Mouse (Mus musculus) heart, embryonic 14.5 days (tissue): ENCODE results near the gene Dcdc2c. TPM values are rescaled to one million over a fixed set of nuclear protein-coding genes. Genes with fewer than 3 reads are reported as not detected.
A peak's percentile ranks its signal among the peaks of the same experiment; 100 is the strongest.

ENCODE experiments used
- ATAC-seq: fragments of 200-750 bp; cut with Nextera tagmentation; 2 replicates; pipeline ENCODE4 v1.8.0; 2017; ENCODE audit warnings: low read depth, moderate TSS enrichment; ENCODE audit not compliant: insufficient number of reproducible peaks, insufficient read depth, low FRiP score
- H3K27ac ChIP-seq, 2 experiments: fragments of 200-500 bp in 1 of 2; fragments of 300-500 bp in 1 of 2; sonication (generic) in 1 of 2; replicated peaks in 1 of 2; 2 replicates each; pipeline ENCODE4 v1.5.1; 2012 to 2014; ENCODE audit warnings: low read depth in 2 of 2, low read length in 2 of 2, control low read depth in 1 of 2, mild to moderate bottlenecking in 1 of 2, mixed read lengths in 1 of 2; ENCODE audit not compliant: control insufficient read depth in 1 of 2, insufficient read depth in 1 of 2
- H3K27me3 ChIP-seq: fragments of 300-500 bp; sonication (generic); 2 replicates; pipeline ENCODE4 v1.6.1; 2014; ENCODE audit warnings: mild to moderate bottlenecking, low read length, control low read depth; ENCODE audit not compliant: control insufficient read depth, insufficient read depth
- H3K36me3 ChIP-seq: fragments of 300-500 bp; sonication (generic); 2 replicates; pipeline ENCODE4 v1.6.1; 2014; ENCODE audit warnings: mild to moderate bottlenecking, control low read depth, low read length, mixed read lengths; ENCODE audit not compliant: control insufficient read depth, insufficient read depth
- H3K4me1 ChIP-seq, 2 experiments: fragments of 200-500 bp in 1 of 2; fragments of 300-500 bp in 1 of 2; sonication (generic) in 1 of 2; 2 replicates each; pipeline ENCODE4 v1.6.1; 2012 to 2014; ENCODE audit warnings: low read length in 2 of 2, control low read depth in 1 of 2, mixed read lengths in 1 of 2; ENCODE audit not compliant: control insufficient read depth in 2 of 2, insufficient read depth in 2 of 2
- H3K4me2 ChIP-seq: fragments of 300-500 bp; sonication (generic); 2 replicates; pipeline ENCODE4 v1.6.1; 2014; ENCODE audit warnings: mild to moderate bottlenecking, low read length
- H3K4me3 ChIP-seq, 2 experiments: fragments of 200-500 bp in 1 of 2; fragments of 300-500 bp in 1 of 2; sonication (generic) in 1 of 2; 2 replicates each; pipeline ENCODE4 v1.5.1; 2012 to 2014; ENCODE audit warnings: low read length in 2 of 2, mild to moderate bottlenecking in 2 of 2, control low read depth in 1 of 2, low read depth in 1 of 2, moderate library complexity in 1 of 2; ENCODE audit not compliant: control insufficient read depth in 1 of 2, insufficient read depth in 1 of 2
- H3K9ac ChIP-seq: fragments of 300-500 bp; sonication (generic); 2 replicates; pipeline ENCODE4 v1.6.1; 2014; ENCODE audit warnings: mild to moderate bottlenecking, low read length
- H3K9me3 ChIP-seq: fragments of 300-500 bp; sonication (generic); 2 replicates; pipeline ENCODE4 v1.6.1; 2016; ENCODE audit warnings: low read length, control low read depth; ENCODE audit not compliant: control insufficient read depth
- WGBS: fragments of 180-500 bp; shearing (Covaris S2); extraction: QIAGEN DNeasy Blood & Tissue Kit; methylation state at CpG from one replicate; pipeline ENCODE4 v1.1.7; 2014; 5-methylcytosine and 5-hydroxymethylcytosine counted together
- polyA plus RNA-seq: library from polyadenylated mRNA; unstranded; fragments of >200 nt; fragmentation: Nextera tagmentation; extraction: Ambion mirVana; gene quantifications from 2 replicates; pipeline ENCODE4 v1.2.1, GENCODE M21; 2014

The Dcdc2c gene
- polyA plus RNA-seq, 1 experiment from 2014 or later: not detected

DNA sequence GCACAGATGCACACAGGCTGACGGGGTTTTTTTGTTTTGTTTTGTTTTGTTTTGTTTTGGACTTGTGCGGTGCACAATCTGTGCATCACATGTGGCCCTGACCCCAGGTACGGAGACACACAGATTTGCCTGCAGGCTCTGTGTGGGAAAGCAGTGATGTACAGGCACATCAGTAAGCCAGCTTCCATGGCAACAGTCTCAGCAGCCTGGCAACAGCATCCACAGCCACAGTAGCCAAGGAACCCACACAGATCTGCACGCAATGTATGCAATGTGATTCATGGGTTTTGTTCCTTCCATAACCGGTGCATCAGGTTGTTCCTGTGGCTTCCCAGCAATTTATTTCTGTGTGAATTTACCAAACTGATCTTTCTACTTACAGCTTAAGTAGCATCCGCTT is 35.8 kb upstream of the Dcdc2c start:
- Histone ChIP-seq H3K27me3 (peaks cover 18% of the 10 kb centered on the region), H3K9me3 (no peaks in the 10 kb centered on the region), H3K4me3 (no peak overlapping the region), H3K9ac (no peak overlapping the region), H3K4me2 (no peak overlapping the region), H3K36me3 (no peaks in the 10 kb centered on the region), H3K27ac (no peak overlapping the region), H3K4me1 (peaks cover 2 to 4% of the 10 kb centered on the region in 2 experiments; a peak in 3 of 4 replicates)
- no peak for ATAC-seq
- 74% methylated on average over 6 of the region's 6 CpGs for WGBS

DNA sequence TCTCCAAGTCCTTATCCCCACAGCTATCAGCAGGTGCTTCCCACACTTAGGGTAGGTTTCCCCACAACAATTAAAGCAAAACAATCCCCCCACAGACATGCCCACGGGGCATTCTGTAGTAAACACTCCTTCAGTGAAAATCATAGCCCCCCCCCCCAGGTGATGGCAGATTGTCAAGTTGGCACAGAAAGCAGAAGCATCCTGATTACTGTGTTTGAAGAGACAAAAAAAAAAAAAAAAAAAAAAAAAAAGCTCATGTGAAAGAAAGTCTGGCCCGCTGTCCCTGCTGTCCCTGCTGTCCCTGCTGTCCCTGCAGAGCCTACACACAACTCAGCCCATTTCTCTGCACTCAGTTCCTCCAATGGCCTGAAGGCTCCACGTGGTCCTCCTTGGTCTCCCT is 31.8 kb upstream of the Dcdc2c start:
- ATAC-seq: no peak
- H3K27me3 ChIP-seq: peaks cover 13% of the 10 kb centered on the region; the same call in 1 of the 2 replicates
- H3K36me3 ChIP-seq: no peaks in the 10 kb centered on the region
- H3K4me1 ChIP-seq: no peaks in the 10 kb centered on the region; a peak in 1 of 4 replicates
- no peaks in the 10 kb centered on the region for H3K9me3 ChIP-seq
- no peak overlapping the region for H3K9ac ChIP-seq
- H3K4me2 ChIP-seq: no peak overlapping the region
- no peak overlapping the region for H3K27ac ChIP-seq
- 69% methylated on average over 3 of the region's 3 CpGs for WGBS
- no peak overlapping the region for H3K4me3 ChIP-seq

DNA sequence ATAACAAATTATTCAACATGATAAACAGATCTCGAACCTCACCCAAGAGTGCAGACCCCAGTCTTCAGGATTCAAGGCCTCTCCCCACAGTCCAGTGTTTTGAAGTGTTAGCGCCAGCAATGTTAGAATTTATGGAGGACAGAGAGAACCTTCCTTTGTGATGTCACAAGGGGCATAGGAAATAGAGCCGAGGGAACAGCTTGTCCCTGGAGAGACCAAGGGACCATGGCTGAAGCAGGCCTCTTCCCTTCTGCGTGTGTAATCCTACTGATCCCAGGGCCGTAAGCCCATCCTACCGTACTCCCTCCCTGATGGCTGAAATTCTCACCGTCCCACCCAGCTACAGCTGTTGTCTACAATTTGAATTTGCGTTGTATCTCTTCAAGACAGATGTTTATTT is 30.2 kb upstream of the Dcdc2c start, which contains the start of gene Allc:
Allc (minus strand) TSS at position 101 of the 400 bp plus-strand sequence.
- Histone ChIP-seq H3K4me1 (no peaks in the 10 kb centered on the region), H3K9ac (no peak within 1 kb of the TSS), H3K27me3 (no peaks in the 10 kb centered on the region), H3K4me3 (no peak within 1 kb of the TSS), H3K9me3 (no peaks in the 10 kb centered on the region), H3K27ac (no peak within 1 kb of the TSS), H3K36me3 (no peaks in the 10 kb centered on the region), H3K4me2 (no peak within 1 kb of the TSS)
- WGBS: 78% methylated on average over 8 of the region's 8 CpGs
- ATAC-seq: no peak

DNA sequence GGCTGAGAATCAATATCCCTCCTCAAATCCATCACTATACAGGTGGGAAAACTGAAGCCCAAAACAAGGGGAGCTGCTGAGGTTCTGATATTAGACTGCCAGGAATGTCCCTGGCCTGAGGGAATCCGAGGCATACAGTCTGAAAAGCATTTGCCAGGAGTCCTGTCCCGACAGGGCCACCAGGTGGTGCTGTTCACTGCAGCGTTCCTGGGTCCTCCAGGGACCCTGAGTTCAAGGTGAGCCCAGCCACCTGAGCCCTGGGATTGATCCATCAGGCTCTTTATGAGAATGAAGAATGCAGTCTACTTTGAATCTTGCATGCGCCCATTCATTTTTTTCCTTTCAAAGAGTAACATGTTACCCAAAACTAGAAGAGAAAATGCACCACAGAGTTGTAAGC is 26.9 kb upstream of the Dcdc2c start:
- 26% methylated on average over 4 of the region's 4 CpGs for WGBS
- H3K36me3 ChIP-seq: no peaks in the 10 kb centered on the region
- no peak overlapping the region for H3K9ac ChIP-seq
- H3K27ac ChIP-seq: no peak overlapping the region
- H3K4me2 ChIP-seq: no peak overlapping the region
- no peaks in the 10 kb centered on the region for H3K4me1 ChIP-seq
- no peak for ATAC-seq
- H3K9me3 ChIP-seq: no peaks in the 10 kb centered on the region
- H3K4me3 ChIP-seq: no peak overlapping the region
- H3K27me3 ChIP-seq: no peaks in the 10 kb centered on the region

DNA sequence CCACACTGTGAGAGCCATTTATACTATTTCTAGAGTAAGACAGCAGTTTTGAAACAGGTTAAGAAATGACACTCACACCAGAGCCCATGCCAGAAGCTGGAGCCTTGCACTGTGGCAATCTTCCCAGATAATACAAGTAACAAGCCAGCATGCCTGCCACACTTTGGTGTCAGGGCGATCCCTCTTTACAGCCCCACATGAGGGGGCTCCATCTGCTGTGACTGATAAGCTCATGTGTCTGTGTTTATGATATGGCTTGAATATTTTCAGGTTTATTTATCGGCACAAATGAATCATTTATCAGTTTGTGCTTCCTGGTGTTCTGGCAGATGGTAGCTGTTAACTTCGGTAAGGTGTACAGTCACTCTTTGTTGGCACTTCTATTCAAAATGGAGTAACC is 25.9 kb upstream of the Dcdc2c start:
- H3K4me3 ChIP-seq: no peak overlapping the region
- H3K9ac ChIP-seq: no peak overlapping the region
- H3K4me2 ChIP-seq: no peak overlapping the region
- H3K36me3 ChIP-seq: no peaks in the 10 kb centered on the region
- H3K9me3 ChIP-seq: 0 out of 2 replicates have a peak, but pooled peaks cover 5% of the 10 kb centered on the region
- no peak for ATAC-seq
- 69% methylated on average over 3 of the region's 3 CpGs for whole genome bisulfite sequencing
- H3K4me1 ChIP-seq: no peaks in the 10 kb centered on the region
- no peaks in the 10 kb centered on the region for H3K27me3 ChIP-seq
- no peak overlapping the region for H3K27ac ChIP-seq

DNA sequence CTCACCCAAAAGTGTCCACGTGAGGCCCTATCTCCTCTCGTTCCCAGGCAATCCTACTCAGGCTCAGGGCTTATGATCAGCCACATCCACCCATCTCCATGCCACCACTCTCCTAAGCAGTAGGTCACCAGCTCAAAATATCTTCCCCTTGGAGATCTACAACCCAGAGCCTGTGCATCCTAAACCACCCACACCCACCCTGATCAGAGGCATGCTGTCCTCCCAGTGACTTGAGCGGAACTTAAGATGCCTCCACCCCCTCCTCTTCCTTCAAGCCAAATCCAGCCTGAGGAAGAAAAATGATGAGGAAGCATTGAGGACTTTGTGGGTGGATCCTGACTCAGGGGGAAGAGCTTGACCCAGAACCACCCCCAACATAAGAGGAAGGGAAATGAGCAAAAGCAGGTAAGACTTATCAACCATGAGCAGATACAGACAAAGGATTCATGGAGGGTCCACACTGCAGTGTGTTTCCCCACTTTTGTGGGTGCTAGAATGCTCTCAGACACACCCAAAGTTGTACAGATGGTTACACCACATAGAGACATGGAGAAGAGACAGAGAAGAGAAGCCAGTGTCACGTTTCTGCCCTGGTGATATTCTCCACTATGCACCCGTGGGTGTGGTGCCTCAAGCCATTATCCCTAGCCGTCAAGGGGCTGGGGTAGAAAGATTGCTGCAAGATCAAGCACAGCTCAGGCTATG is 23.3 kb upstream of the Dcdc2c start:
- Histone ChIP-seq H3K4me3 (no peak overlapping the region), H3K4me1 (no peaks in the 10 kb centered on the region), H3K9me3 (0 out of 2 replicates have a peak, but pooled peaks cover 5% of the 10 kb centered on the region), H3K27me3 (no peaks in the 10 kb centered on the region), H3K4me2 (no peak overlapping the region), H3K36me3 (no peaks in the 10 kb centered on the region), H3K27ac (no peak overlapping the region), H3K9ac (no peak overlapping the region)
- no peak for ATAC-seq
- 59% methylated on average over 6 of the region's 6 CpGs for WGBS

DNA sequence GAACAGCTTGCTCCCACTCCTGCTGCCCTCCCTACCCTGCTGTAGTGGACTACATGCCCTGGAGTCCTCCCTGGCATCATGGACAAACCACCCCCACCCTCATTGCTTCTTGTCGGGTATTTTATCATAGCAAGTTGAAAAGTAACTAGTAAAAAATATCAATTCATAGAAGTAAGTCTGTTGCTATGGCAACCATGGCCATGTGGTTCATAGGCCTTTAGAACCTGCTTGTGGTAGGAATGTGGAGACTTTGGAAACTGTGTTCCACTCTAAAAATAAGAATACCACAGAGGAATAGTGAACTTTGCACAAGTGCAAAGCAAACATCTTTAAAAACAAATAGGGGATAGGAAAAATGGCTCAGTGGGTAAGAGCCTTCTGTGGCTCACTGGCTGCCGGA is 20.0 kb upstream of the Dcdc2c start:
- H3K9me3 ChIP-seq: 0 out of 2 replicates have a peak, but pooled peaks cover 5% of the 10 kb centered on the region
- H3K27me3 ChIP-seq: no peaks in the 10 kb centered on the region
- H3K36me3 ChIP-seq: no peaks in the 10 kb centered on the region
- H3K9ac ChIP-seq: no peak overlapping the region
- H3K4me2 ChIP-seq: no peak overlapping the region
- no peak overlapping the region for H3K27ac ChIP-seq
- 83% methylated on average over 2 of the region's 2 CpGs for WGBS
- no peak overlapping the region for H3K4me3 ChIP-seq
- H3K4me1 ChIP-seq: no peaks in the 10 kb centered on the region
- no peak for ATAC-seq

DNA sequence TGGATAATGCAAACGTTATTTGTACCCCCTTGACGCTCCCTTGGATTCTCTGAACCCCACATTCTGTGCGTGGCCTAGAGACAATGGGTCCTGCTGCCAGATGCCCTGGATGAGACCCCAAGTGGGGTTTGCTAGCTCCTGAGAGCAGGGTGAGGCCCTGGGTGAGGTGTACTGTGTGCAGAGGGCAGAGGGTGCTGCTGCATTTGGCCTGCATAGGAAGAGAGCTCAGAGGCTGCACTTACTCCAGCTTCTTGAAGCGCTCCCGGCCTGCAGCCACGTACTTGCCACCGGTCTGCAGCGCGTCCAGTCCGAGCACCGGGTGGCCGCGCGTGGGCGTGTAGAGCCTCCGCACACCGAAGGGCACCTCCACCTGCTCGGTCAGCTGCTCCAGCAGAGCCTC is 424 bp downstream of the Dcdc2c start:
- no peaks in the 10 kb centered on the region; a peak in 1 of 4 replicates for H3K4me1 ChIP-seq
- no peak overlapping the region for H3K9ac ChIP-seq
- H3K27ac ChIP-seq: no peak overlapping the region
- H3K9me3 ChIP-seq: no peaks in the 10 kb centered on the region
- no peaks in the 10 kb centered on the region for H3K36me3 ChIP-seq
- ATAC-seq: no peak
- H3K27me3 ChIP-seq: no peaks in the 10 kb centered on the region
- no peak overlapping the region for H3K4me3 ChIP-seq
- WGBS: 55% methylated on average over 18 of the region's 18 CpGs
- H3K4me2 ChIP-seq: peak overlapping the region; percentile 49
